Mouse (Mus musculus) heart, postnatal 14 days (tissue): ENCODE measurements around the gene Fggy. TPM values are rescaled to one million over a fixed set of nuclear protein-coding genes. Genes with fewer than 3 reads are reported as not detected.
A peak's percentile ranks its signal among the peaks of the same experiment; 100 is the strongest.

Experiments used
- DNase-seq, 2 experiments: peaks; one replicate each; pipeline ENCODE4 v3.0.0; 2021 to 2022
- intact Hi-C: fragments of 180-260 bp; cut with DNase I; formaldehyde crosslinking; loops from one replicate; pipeline ENCODE4 v1.15.1; 2025
- long read RNA-seq, 2 experiments: library from polyadenylated mRNA; stranded (forward); transcript quantifications; one replicate each; pipeline ENCODE4 v2.0.0; 2021
- total RNA-seq, 2 experiments: library from RNA; stranded (reverse); gene quantifications; 2 replicates each; pipeline ENCODE4 v1.2.3; 2021

The Fggy gene
- total RNA-seq: 1 to 10 TPM; 6.0 to 6.7 TPM
- long read RNA-seq, experiment 1, transcript Fggy-202 (16 exons, 1,891 nt): major isoform, 12 of 21 reads
- long read RNA-seq, experiment 1, partial matches to known transcripts: 1 of 21 reads
- long read RNA-seq, experiment 1, other reads (novel, unspliced or antisense): 8 of 21 reads
- long read RNA-seq, experiment 2, partial matches to known transcripts: 0 of 6 reads
- long read RNA-seq, experiment 2, other reads (novel, unspliced or antisense): 4 of 6 reads

DNA sequence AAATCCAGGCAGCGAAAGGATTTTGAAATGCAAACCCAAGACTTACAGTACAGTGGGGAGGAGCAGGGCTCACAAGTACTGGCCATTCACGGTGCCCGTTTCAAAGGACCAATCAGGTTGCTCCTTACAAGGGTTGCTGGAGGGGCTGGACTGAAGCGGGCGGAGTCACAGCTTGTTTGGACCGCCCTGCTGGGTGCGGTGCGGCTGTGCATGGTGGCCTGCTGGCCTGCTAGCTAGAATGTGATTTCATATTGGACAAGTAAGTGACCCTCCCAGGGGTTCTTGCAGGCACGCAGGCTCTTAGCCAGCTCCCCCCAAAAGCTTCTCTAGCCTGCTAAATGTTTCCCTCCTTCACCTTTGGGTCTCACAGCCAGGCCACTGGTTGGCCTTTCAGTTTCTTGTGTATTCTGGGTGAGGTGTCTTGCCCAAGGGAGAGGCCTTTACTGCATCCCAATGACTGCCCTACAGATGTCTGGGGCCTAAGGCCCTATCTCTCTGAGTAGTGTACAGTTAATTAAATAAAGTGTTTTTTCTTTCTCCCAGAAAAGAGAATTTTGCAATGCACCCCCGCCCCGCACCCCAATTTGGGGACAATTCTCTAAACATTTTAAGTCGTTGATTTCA is at the start of gene Fggy:
Gene Fggy, plus strand, starts transcription at position 175 of the 624 bp plus-strand sequence.
- peak; percentile 96 to 98 for DNase-seq
- intact Hi-C loops: loop anchor here (5.0 to 10.0 kb wide), 2 partner anchors 253 to 510 kb away; no protein-coding TSS in a partner anchor

DNA sequence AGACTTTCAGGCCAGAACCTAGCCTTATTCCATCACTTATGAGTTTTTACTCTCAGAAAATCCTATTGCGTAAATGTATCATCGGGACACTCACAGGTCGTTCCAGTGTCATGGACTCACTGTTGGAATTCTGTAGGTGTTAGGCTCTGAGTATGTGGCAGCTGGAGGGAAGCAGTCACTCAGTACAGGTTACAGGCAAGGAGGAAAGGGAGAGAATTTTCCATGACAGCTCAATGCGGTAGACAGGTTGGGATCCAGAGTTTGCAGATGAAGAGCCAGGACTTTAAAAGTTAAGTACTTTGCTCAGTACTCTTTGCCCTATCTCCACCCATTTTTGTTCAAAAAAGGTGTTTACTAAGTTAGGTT is 49.4 kb upstream of the Fggy start:
- DNase-seq: no peak
- intact Hi-C loops: no loop called here

DNA sequence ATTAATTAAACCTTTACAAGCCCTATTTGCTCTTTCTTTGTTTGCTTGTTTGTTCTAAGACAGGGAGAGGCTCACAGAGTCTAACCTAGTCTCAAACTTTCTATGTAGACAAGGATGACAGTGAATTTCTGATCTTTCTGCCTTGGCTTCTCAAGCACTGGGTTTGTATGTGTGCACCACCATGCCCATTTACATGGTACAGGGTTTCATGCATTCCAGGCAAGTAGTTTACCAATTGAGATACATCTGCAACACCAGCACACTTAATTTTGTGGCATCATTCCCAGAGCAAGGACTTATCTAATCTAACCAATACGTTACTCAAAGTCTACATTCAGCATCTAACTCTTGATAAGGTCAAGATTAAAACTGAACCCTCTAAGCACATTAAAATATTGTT is 38.9 kb upstream of the Fggy start:
- intact Hi-C loops: no loop called here
- DNase-seq: no peak

DNA sequence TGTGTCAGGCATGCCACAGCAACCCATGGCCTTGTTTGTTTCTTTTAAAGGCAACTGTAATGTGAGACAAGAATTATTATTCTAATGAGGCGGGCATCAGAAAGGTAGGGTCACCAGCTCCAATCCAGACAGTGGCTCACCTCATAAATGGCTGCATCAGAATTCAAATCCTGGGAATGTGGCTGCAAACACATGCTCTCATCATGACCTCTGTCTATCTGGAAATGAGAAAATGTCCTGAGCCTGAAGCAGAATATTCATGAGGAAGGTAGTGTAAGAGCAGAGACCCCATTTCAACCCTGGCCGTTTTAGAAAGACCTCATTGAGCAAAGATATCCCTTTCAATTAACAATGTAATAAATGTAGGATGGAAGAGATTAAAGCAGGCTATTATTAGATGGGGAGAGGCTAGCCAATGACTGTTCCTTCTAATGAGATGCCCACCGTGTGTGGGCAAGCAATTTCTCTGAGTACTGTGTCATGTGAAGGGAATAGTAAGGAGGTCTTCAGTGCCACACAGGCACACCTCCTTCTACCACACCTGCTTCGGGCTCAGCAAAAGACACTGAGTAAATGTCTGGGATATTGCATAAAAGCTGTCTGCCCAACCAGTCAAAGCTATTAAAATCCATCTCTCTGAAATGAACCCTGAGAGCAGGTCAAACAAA is 37.2 kb upstream of the Fggy start:
- intact Hi-C loops: no loop called here
- no peak for DNase-seq

DNA sequence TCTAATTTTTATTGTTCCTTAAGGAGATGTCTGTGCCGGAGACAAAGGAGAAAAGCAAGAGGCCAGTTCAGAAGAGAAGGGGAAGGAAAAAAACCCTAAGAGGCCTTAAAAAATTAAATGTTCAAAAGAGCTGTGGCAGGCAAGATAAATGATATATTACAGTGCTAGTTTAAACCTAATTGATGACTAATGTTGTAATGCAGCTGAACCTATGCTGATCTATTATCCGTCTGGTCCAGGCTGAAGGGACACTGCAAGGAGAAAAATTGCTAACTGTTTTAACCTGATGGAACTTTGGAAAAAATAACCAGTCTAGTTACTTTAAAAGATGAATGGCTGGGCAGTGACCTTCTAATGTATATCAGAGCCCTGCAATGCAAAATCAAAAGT is 36.7 kb upstream of the Fggy start:
- intact Hi-C loops: no loop called here
- no peak for DNase-seq

DNA sequence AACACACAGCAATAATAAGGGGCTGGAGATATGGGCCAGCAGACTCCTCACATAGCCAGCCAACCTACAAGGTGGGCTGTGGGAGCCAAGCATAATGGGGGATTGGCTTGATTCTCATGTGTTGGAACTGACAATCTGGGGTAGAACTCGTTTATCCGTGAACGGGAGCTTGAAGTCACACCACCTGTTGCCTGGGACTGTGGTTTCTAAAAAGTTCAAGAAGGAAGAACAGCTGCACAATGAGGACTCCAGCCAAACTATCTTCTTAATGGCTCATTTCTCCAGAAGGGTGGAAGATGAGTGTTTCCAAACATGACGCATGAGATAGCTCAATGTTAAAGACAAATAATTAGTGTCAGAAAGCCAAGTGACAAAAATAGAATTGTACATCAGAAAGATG is 30.7 kb upstream of the Fggy start:
- DNase-seq: peak; percentile 7 to 26
- intact Hi-C loops: no loop called here

DNA sequence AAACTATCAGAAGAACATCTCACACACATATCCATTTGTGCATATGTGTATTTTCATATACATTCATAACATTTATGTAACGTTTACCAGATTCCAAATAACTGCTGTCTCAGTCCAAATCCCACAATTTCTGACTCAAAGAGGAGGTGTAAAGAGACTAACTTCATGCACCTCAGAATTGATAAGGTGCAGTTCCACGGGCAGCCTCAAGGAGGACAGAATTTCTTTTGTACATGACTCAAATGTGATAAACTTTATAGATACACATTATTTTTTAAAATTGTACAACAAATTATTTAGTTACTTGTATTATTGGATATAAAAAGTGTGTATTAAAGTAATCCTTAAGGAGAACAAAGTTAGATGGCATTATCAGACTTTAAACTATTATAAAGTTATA is 26.6 kb upstream of the Fggy start:
- no peak for DNase-seq
- intact Hi-C loops: no loop called here

DNA sequence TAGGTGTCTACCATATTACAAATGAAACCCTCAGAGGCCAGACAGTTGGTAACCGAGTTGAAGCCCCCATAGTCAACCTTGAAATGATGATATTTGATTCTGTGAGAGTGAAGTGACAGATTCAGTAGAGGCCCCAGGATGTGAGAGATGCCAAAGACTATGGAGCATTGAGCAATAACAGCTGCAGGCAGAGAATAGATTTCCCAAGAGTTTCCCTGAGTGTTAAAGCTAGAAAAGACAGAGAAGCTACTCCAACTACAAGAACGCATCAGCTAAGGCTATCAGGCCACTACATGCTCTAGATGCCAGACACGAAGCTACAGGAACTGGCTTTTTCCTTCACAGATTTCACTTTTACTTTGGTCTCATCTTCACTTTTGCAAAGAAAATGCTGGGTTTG is 23.4 kb upstream of the Fggy start:
- intact Hi-C loops: no loop called here
- no peak for DNase-seq

DNA sequence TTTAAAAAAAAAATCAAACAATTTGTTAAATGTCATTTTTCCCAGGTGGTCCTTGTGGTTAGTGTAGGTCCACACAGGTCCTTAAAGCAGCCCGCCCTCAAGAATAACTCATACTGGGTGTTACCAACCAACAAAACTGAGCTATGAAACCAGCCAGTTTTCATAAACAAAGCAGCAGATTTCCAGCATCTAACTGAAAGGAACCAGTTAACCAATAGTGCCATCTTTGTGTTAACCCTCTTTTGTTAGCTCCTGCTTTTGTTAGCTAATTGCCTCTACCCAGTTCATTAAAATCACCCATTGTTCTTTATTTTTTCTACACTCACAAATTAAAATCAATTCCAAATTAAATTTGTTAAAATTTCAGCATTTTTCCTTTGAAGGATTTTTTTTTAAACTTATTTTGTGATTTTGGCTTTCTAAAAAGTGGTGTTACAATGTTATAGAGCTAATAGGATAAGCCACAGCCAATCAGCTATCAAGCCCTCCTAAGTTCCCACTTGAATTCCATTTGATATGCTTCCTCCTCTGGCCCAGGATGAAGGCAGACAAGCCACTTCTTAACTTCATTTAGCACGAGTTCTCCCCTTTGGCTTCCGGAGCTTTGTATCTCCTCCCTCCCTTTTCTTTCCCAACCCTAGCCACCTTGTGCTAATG is 15.8 kb upstream of the Fggy start:
- intact Hi-C loops: no loop called here
- DNase-seq: no peak

DNA sequence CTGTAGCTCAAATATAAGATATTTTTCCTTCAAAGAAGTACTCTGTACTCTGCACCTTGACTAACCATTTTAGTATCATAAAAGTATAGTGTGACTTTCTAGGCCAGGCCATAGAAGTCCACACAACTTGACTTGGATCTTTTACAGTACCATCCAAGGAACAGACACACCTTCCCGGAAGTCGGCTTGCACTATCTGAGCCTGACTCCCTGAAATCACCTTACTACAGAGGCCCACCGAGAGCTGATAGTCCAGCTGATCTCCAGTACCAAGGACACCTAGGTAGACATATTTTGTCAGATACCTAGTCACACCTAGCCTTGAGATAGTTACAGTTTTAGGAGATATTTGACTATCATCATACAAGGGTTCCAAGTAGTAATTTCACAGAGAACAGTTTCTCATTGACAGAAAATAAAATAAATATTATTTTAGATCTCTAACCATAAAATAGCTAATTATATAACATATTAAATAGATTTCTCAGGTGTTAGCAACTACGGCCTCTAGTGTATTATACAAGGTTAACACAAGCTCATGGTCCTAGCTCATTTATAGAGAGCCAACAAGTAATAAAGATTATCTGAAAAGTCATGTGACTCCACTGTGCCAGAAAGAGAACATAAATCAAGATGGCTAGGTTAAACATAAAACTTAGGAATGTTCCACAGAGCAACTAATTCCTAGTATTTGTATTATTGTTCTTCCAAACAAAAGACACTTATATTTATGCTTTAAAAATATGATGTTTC is 15.1 kb upstream of the Fggy start:
- no peak for DNase-seq
- intact Hi-C loops: no loop called here

DNA sequence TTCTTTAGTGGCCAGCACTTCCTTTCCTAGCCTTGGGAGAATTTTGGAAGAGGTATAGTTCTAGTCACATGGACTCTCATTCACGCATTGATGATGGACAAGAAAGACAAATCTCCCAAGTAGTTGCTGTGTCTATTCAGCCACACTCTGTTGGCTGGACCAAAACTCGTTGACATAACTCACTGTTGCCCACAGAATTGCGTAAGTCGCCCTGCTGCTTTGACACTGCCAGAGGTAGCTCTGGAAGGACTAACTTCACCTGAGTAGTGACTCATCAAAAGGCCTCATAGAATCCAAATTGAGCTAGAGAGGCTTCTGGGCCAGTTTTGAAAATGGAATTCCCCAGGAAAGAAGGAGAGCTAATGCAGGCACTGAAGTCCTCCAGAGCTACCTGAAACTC is 13.8 kb upstream of the Fggy start:
- no peak for DNase-seq
- intact Hi-C loops: no loop called here

DNA sequence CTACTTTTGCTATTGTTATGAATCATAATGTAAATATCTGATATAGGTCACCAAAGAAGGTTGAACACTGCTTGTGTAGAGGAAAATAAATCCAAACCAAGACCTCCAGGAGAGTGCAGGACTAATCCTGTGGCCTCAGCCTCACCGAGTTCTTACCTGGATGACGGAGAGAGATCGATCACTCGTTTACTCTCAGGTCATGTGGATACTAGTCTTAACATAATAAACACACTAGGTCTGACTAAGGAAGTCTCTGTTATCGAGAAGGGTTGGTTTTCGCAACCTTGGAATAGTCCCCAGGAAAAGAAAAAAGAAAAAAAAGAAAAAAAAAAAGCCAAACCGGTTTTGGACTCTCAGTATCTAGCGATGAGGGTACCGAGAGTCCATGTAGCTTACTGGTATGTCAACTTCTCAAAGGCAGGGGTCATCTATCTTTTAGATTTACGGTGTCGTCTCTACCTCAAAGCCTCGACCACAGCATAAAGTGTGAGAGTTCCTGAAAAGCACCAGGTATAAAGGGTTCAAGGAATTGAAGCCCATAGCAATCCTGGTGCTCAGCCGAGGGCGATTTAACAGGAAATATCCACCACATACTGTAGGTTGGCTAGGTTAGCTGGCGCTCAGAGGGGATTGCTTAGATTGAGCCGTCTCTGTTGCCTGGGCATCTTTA is 509 bp upstream of the Fggy start:
- intact Hi-C loops: loop anchor here (5.0 to 10.0 kb wide), 2 partner anchors 252 to 509 kb away; no protein-coding TSS in a partner anchor
- no peak for DNase-seq

DNA sequence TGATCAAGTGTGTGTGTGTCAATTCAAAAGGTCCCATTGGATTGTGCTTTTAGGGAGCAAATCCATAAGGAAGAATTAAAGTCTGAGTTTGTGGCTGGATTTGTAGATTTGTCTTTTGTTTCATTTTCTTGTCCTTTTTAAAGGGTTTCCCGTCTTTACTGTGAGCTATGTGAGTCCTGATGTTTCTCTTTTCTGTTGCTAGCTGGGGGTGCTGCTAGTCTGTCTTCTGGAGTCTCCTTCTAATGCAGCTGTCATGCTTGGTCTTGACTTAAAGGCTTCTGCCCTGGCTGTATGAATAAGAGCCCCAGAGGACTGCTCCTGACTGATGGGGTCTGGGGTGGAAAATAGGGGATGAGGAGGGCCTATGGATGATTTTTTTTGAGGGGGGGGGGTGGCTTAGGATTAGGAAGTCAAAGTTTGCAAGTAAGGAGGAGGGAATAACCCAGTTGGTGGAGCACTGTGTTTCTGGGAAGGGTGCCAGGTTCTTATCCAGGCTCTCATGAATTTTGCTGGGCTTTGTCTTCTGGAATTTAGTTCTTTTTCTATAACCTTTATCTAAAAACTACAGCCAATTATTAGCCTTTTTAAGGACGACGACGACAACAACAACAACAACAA is 1.1 kb downstream of the Fggy start:
- intact Hi-C loops: loop anchor here (5.0 to 10.0 kb wide), 2 partner anchors 254 to 511 kb away; no protein-coding TSS in a partner anchor
- peak; percentile 43 to 62 for DNase-seq

DNA sequence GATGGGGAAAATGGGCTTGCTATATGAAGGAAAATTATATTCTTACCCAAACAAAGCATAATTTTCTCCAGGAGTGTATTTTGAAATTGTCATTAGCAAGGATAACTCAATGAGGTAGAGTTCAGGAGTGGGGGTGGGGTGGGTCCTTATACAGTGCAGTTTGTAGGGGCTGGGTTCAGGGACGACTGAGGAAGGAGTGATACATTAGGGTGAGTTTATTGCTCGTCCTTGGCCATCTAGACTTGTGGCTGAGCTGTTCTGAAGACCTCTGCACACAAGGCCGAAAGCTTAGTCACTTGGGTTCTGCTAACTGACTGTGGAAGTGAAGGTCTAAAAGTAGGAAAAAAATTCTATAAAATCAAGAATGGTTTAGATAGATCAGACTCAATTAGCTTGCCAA is 14.3 kb downstream of the Fggy start:
- intact Hi-C loops: no loop called here
- no peak for DNase-seq

DNA sequence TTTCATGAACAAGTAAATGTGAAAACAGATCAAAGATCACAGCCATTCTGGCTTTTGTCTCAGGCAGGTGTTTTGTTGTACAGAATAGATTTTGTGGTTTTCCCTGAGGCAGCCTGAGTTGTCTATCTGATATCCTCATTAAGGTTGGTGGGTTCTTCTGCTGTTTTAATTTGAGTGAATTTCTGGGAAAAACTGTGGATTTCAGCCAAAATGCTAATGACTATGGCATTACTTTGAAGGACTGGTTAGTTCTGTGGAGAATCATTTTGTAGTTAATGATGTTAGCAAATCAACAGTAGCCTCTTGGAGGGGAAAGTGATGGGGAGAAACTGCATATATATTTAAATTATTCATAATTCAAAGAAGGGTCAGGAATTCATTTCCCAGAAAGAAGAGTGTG is 16.4 kb downstream of the Fggy start:
- intact Hi-C loops: no loop called here
- no peak for DNase-seq

DNA sequence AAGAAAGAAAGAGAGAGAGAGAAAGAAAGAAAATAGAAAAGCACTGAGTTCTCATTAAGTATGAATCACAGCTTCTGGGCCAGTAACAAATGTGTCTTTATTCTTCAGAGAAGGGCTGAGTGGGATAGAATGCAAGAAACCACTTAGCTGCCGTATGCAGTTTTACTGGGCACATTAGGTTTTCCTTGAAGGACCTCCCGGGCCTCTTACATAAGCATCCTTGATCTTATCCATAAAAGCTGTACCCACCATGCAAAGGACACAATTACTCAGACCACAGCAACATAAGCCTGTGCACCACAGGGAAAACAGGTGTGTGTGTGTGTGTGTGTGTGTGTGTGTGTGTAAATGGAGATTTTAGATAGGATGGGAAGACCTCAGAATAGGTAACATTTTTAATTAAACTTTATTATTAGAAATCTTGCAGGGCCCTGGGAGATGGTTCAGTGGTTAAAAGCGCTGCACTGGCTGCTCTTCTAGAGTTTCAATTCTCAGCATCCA is 18.2 kb downstream of the Fggy start:
- intact Hi-C loops: no loop called here
- no peak for DNase-seq

DNA sequence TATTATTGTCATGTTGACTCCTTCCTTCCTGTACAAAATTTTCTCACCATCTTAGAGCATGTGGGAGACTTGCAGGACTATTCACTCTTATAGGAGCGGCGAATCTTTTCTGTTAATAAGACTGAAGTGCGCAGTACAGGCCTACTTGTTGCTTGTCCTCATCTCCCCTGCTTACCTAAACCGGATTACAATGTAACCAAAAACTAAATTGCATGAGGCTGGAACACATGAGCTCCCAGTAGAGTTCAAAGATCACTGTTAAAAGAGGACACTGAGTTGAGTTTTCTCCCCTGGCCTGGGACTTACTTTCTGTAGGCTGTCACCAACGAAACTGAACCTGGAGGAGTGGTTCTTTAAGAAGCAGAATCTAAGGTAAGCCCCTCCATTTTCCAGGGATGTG is 21.9 kb downstream of the Fggy start:
- intact Hi-C loops: no loop called here
- DNase-seq: no peak

DNA sequence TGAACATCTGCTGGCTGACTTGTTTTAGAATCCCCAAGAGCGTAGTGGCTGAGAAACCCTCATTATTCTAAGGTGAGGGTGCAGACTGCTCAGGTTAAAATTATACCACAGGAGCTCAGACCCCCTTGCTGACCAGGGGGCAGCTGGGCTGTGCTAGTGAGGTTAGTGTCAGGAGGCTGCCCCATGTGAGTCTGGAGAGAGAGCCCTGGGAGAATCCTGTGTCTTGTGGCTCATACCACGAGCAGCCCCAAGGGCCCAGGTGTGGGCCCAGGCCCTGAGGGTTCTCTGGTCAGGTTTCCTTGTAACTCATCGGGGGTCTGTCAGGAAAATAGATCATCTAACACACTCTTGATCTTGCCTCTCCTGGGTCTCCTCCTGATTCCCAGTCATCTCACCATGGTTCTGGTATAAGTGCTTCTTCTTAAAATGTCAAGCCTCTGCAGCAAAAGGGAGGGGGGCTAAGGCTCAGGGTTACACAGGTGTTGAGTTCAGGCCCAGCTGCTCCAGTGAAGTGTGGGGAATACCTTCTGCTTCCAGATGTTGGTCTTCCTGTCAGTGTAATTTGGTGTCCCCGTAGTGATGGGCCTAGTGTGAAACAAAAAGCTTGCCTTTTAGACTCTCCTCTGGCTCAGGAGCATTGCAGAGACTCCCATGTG is 26.9 kb downstream of the Fggy start:
- DNase-seq: no peak
- intact Hi-C loops: no loop called here
